28 mouse cellular contexts compared by ENCODE assay signal in genomic region chr5:135246531-135246930, GRCm38 (mm10). TPM values are rescaled to one million over a fixed set of nuclear protein-coding genes. Genes with fewer than 3 reads are reported as not detected.
DNase-seq lines count a peak whose midpoint lies in the region; ATAC-seq and TF ChIP-seq lines count a peak whose summit lies in the region.
"Had no signal": no experiment of that assay in that cellular context is flagged by ENCODE, and none has a peak within 500 bp of the region (broad histone marks: within the 10 kb centered on the region; RNA-seq: fewer than 3 reads in every experiment).

No protein-coding gene starts in this region.

- peaks cover 29% of the 10 kb centered on the region for H3K27me3 ChIP-seq in embryonic facial prominence, embryonic 12.5 days
- H3K27me3 ChIP-seq in embryonic facial prominence, embryonic 10.5 days (replicated peaks; ENCODE audit: low read depth, poor library complexity, severe bottlenecking), result peaks cover 31% of the 10 kb centered on the region
- peaks cover 28% of the 10 kb centered on the region for H3K27me3 ChIP-seq in limb, embryonic 13.5 days
- H3K27me3 ChIP-seq in limb, embryonic 10.5 days (ENCODE audit: low read depth, poor library complexity, severe bottlenecking), result peaks cover 39% of the 10 kb centered on the region
- H3K27me3 ChIP-seq in midbrain, embryonic 11.5 days (ENCODE audit: control insufficient read depth, insufficient read depth, low read length), result peaks cover 8% of the 10 kb centered on the region
- H3K27me3 ChIP-seq: CH12.LX had no signal

- H3K4me2 ChIP-seq in embryonic facial prominence, embryonic 12.5 days (replicated peaks), result no peak overlapping the region
- peak overlapping the region; percentile 97; the same call in 1 of the 2 replicates for H3K4me2 ChIP-seq in limb, embryonic 13.5 days (replicated peaks)
- no peak overlapping the region for H3K4me2 ChIP-seq in midbrain, embryonic 11.5 days
- H3K4me2 ChIP-seq: liver, embryonic 15.5 days; lung, embryonic 14.5 days had no signal

- DNase-seq in embryonic facial prominence, embryonic 10.5 days (ENCODE audit: low spot score), result no peak
- DNase-seq in gastrocnemius, adult 2 months, result no peak
- no peak for DNase-seq in gastrocnemius, postnatal 25 days
- no peak for DNase-seq in limb, embryonic 10.5 days (ENCODE audit: low spot score)
- DNase-seq in midbrain, embryonic 11.5 days (ENCODE audit: low spot score, missing footprints), result no peak
- no peak for DNase-seq in left cerebral cortex, postnatal 36 days (ENCODE audit: low spot score in 2 of 2)
- DNase-seq: adrenal gland, postnatal 25 days; cerebellum, adult 11-12 months; cerebellum, adult 9-11 months; embryo, embryonic 11 days; heart, postnatal 14 days; kidney, adult 18-20 months; kidney, postnatal 4 days; left cerebral cortex, postnatal 4 days; lung, embryonic 14.5 days; lung, postnatal 14 days; thymus, adult 2 months; thymus, postnatal 36 days had no signal

- H3K36me3 ChIP-seq in embryonic facial prominence, embryonic 12.5 days, result peaks cover 57% of the 10 kb centered on the region
- H3K36me3 ChIP-seq in embryonic facial prominence, embryonic 10.5 days (replicated peaks), result peaks cover 63% of the 10 kb centered on the region
- peaks cover 60% of the 10 kb centered on the region for H3K36me3 ChIP-seq in limb, embryonic 13.5 days
- peaks cover 59% of the 10 kb centered on the region for H3K36me3 ChIP-seq in limb, embryonic 10.5 days
- peaks cover 23% of the 10 kb centered on the region for H3K36me3 ChIP-seq in midbrain, embryonic 11.5 days (ENCODE audit: control insufficient read depth, insufficient read depth, low read length)

- no peak overlapping the region for H3K4me3 ChIP-seq in embryonic facial prominence, embryonic 12.5 days
- no peak overlapping the region for H3K4me3 ChIP-seq in embryonic facial prominence, embryonic 10.5 days
- no peak overlapping the region for H3K4me3 ChIP-seq in gastrocnemius, adult 2 months
- H3K4me3 ChIP-seq in limb, embryonic 13.5 days, result no peak overlapping the region
- H3K4me3 ChIP-seq in limb, embryonic 10.5 days, result no peak overlapping the region
- H3K4me3 ChIP-seq in midbrain, embryonic 11.5 days (ENCODE audit: low read depth, low read length), result no peak overlapping the region
- H3K4me3 ChIP-seq: embryonic facial prominence, embryonic 15.5 days; liver, embryonic 15.5 days; neural tube, embryonic 12.5 days had no signal

- WGBS in embryonic facial prominence, embryonic 12.5 days, result 73% methylated on average over 4 of the region's 4 CpGs
- 71% methylated on average over 4 of the region's 4 CpGs for WGBS in embryonic facial prominence, embryonic 10.5 days
- WGBS in limb, embryonic 13.5 days, result 72% methylated on average over 4 of the region's 4 CpGs
- WGBS in limb, embryonic 10.5 days, result 79% methylated on average over 4 of the region's 4 CpGs
- 68% methylated on average over 4 of the region's 4 CpGs for WGBS in midbrain, embryonic 11.5 days

- H3K27ac ChIP-seq in embryonic facial prominence, embryonic 12.5 days, result peak overlapping the region; percentile 3; the same call in 1 of the 2 replicates
- no peak overlapping the region for H3K27ac ChIP-seq in embryonic facial prominence, embryonic 10.5 days (replicated peaks)
- H3K27ac ChIP-seq in gastrocnemius, adult 2 months, result 0 out of 2 replicates have a peak overlapping the region, but pooled peaks have one; percentile 3
- H3K27ac ChIP-seq in limb, embryonic 13.5 days, result no peak overlapping the region
- H3K27ac ChIP-seq in limb, embryonic 10.5 days, result no peak overlapping the region
- no peak overlapping the region for H3K27ac ChIP-seq in midbrain, embryonic 11.5 days (ENCODE audit: low read depth, low read length)
- H3K27ac ChIP-seq: embryonic facial prominence, embryonic 15.5 days; hindbrain, embryonic 10.5 days; liver, embryonic 15.5 days; midbrain, embryonic 15.5 days; neural tube, embryonic 12.5 days had no signal

- intact Hi-C loops in gastrocnemius, adult 2 months (cut with DNase I), result no loop called here
- intact Hi-C loops in left cerebral cortex, postnatal 36 days (cut with DNase I), result no loop called here

- H3K9ac ChIP-seq in embryonic facial prominence, embryonic 12.5 days, result no peak overlapping the region
- no peak overlapping the region for H3K9ac ChIP-seq in limb, embryonic 13.5 days
- no peak overlapping the region for H3K9ac ChIP-seq in midbrain, embryonic 11.5 days (ENCODE audit: low read length)
- H3K9ac ChIP-seq: embryonic facial prominence, embryonic 15.5 days; liver, embryonic 15.5 days; lung, embryonic 14.5 days; midbrain, embryonic 15.5 days; neural tube, embryonic 12.5 days had no signal

- no peak for TF ChIP-seq CTCF in gastrocnemius, adult 2 months (IDR thresholded peaks at IDR 0.05)

- no peak for ATAC-seq in embryonic facial prominence, embryonic 12.5 days (ENCODE audit: insufficient number of reproducible peaks, insufficient read depth, low FRiP score, low TSS enrichment)
- ATAC-seq in limb, embryonic 13.5 days (ENCODE audit: low FRiP score, low read depth), result no peak
- ATAC-seq in midbrain, embryonic 11.5 days (ENCODE audit: low FRiP score), result no peak
- ATAC-seq: midbrain, embryonic 15.5 days had no signal

- peaks cover 6% of the 10 kb centered on the region for H3K4me1 ChIP-seq in embryonic facial prominence, embryonic 12.5 days
- H3K4me1 ChIP-seq in embryonic facial prominence, embryonic 10.5 days, result peaks cover 34% of the 10 kb centered on the region
- H3K4me1 ChIP-seq in limb, embryonic 13.5 days, result peaks cover 42% of the 10 kb centered on the region
- H3K4me1 ChIP-seq in limb, embryonic 10.5 days, result peaks cover 20% of the 10 kb centered on the region
- H3K4me1 ChIP-seq in midbrain, embryonic 11.5 days (ENCODE audit: control insufficient read depth, insufficient read depth, low read length), result peaks cover 33% of the 10 kb centered on the region

- no peaks in the 10 kb centered on the region for H3K9me3 ChIP-seq in embryonic facial prominence, embryonic 12.5 days
- H3K9me3 ChIP-seq in embryonic facial prominence, embryonic 10.5 days, result no peaks in the 10 kb centered on the region
- no peaks in the 10 kb centered on the region for H3K9me3 ChIP-seq in limb, embryonic 13.5 days
- H3K9me3 ChIP-seq in limb, embryonic 10.5 days (replicated peaks), result no peaks in the 10 kb centered on the region
- H3K9me3 ChIP-seq in midbrain, embryonic 11.5 days (ENCODE audit: control insufficient read depth, low read length), result no peaks in the 10 kb centered on the region
- H3K9me3 ChIP-seq: embryonic facial prominence, embryonic 15.5 days; hindbrain, embryonic 10.5 days; liver, embryonic 15.5 days; midbrain, embryonic 15.5 days; neural tube, embryonic 12.5 days had no signal

RNA-seq across cellular contexts. Expression of gene Fzd9, which starts 4.5 kb away (rescaled TPM):
- 13.2 and 15.6 TPM in 2 replicates for polyA plus RNA-seq in embryonic facial prominence, embryonic 12.5 days (2016; fragmentation: Nextera tagmentation; extraction: Ambion mirVana)
- 3.3 and 5.1 TPM in 2 replicates for polyA plus RNA-seq in embryonic facial prominence, embryonic 10.5 days (2016; fragmentation: Nextera tagmentation; extraction: Ambion mirVana)
- total RNA-seq in gastrocnemius, adult 2 months (2021), result 10 to 100 TPM; 23.1 to 52.1 TPM
- 10 to 100 TPM; 13.0 to 35.9 TPM for total RNA-seq in gastrocnemius, postnatal 25 days (2021)
- 19.4 and 21.1 TPM in 2 replicates for polyA plus RNA-seq in limb, embryonic 13.5 days (2015; fragmentation: Nextera tagmentation; extraction: Ambion mirVana)
- polyA plus RNA-seq in limb, embryonic 10.5 days (2016; fragmentation: Nextera tagmentation; extraction: Ambion mirVana), result 0.25 and 1.7 TPM in 2 replicates
- polyA plus RNA-seq in midbrain, embryonic 11.5 days (2014; fragmentation: Nextera tagmentation; extraction: Ambion mirVana), result 7.6 and 9.9 TPM in 2 replicates
- 1 to 10 TPM; 5.1 to 6.7 TPM for total RNA-seq in left cerebral cortex, postnatal 36 days (2021)
- total RNA-seq: CH12.LX; G1E; liver, adult 2 months had no signal

RNA-seq across cellular contexts. Expression of gene Baz1b, which starts 59.5 kb away (rescaled TPM):
- 68.7 and 69.0 TPM in 2 replicates for polyA plus RNA-seq in embryonic facial prominence, embryonic 12.5 days (2016; fragmentation: Nextera tagmentation; extraction: Ambion mirVana)
- 60.1 and 61.5 TPM in 2 replicates for polyA plus RNA-seq in embryonic facial prominence, embryonic 10.5 days (2016; fragmentation: Nextera tagmentation; extraction: Ambion mirVana)
- total RNA-seq in gastrocnemius, adult 2 months (2021), result 10 to 100 TPM; 32.7 to 36.8 TPM
- 10 to 100 TPM; 25.7 to 29.2 TPM for total RNA-seq in gastrocnemius, postnatal 25 days (2021)
- 48.9 and 50.3 TPM in 2 replicates for polyA plus RNA-seq in limb, embryonic 13.5 days (2015; fragmentation: Nextera tagmentation; extraction: Ambion mirVana)
- 58.1 and 68.3 TPM in 2 replicates for polyA plus RNA-seq in limb, embryonic 10.5 days (2016; fragmentation: Nextera tagmentation; extraction: Ambion mirVana)
- polyA plus RNA-seq in midbrain, embryonic 11.5 days (2014; fragmentation: Nextera tagmentation; extraction: Ambion mirVana), result 57.7 and 60.6 TPM in 2 replicates
- 10 to 100 TPM; 60.9 to 85.3 TPM for total RNA-seq in left cerebral cortex, postnatal 36 days (2021)

Comparison
In these comparisons a context has a peak if more than half of its experiments do, and no peak if none do; other contexts are left out.
1. H3K27ac ChIP-seq: peak in embryonic facial prominence, embryonic 12.5 days (single experiment) and gastrocnemius, adult 2 months (single experiment); none in embryonic facial prominence, embryonic 10.5 days (single experiment), limb, embryonic 13.5 days (single experiment), limb, embryonic 10.5 days (single experiment) and midbrain, embryonic 11.5 days (single experiment).